Mouse (Mus musculus) MN1 (cell line): ENCODE data around the gene Klc3.

ENCODE experiments used
- DNase-seq: peaks from one replicate; pipeline ENCODE4 v3.0.0-alpha.2; 2016; ENCODE audit warnings: low spot score

Klc3 gene

DNA sequence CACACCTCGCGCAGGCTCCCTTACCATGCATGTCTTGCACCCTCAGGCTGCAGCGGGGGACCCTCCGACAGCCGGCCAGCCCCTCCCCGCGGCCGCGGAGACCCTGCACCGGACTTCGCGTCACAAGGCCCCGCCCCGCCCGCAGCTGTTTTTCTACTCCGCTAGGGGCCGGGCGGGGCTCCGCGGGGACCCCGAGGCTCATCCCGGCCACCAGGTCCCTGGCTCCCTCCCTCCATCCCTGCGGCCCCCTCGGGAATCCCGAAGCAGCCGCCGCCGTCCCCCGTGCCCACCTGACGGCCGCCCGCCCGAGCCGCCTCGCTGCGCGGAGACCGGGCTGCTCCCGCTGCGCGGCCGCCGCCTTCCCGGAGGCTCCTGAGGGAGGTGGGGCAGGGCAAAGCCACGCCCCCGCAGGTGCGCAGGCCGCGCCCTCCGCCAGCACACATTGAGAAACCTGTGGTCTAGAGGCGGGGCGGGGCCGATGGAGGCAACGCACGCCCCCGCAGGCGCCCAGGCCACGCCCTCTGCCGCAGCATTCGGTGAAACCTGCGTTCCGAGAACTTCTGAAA, at the start of gene Klc3:
TSS of gene Klc3 (minus strand) at position 374 of the 566 bp plus-strand sequence.
- no peak for DNase-seq

DNA sequence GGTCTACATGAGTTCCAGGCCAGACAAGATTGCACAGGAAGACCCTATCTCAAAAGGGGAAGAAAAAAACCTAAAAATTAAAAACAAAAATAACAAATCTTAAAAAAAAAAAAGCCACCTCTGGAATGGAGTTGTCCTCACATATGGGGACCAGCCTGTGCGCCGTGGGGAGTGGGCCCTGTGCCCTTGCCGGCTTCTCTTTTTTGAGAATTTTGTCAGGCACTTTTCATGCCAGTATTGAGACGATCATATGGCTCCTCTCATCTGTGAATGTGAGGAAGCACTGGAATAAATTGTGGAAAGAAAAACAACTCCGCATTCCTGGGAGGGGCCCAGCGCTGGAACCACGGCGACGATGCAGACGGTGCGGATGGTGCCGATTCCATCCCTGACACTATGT, 45.3 kb upstream of the Klc3 start:
- DNase-seq: no peak

DNA sequence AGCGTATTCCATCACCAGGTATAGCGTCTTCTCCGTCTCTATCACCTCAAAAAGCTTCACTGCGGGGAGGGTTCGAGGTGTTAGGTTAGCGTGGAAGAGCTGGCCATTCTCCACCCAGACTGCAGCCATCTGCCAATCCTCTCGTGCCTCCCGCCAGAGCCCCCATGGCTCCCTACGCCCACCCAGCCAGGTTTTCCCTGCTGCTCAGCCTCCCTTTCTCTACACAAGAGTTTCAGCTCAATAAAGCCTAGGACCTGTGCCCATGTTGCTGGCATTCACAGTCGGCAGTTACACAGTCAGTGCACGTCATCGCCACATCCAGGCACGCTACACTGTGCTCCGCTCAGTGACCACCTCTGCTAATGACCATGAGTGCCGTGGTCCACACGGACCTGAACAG, 43.8 kb upstream of the Klc3 start:
- DNase-seq: no peak

DNA sequence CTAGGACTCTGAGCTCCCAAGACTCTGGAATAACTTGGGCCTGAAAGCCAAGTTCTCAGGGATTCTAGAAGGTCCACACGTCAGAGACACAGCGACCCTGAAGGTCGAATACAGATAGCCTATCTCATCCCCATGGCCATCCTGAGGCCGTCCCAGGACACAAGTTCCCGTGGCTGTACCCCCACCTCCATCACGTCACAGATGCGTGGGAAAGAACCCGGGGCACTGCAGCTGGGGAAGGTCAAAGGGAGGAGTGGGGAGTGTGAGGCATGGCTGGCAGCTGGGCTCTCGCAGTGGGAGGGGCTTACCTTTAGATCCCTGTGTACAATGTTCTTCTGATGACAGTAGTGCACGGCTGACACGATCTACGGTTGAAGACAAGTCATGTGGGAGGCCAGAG, 40.9 kb upstream of the Klc3 start:
- DNase-seq: no peak

DNA sequence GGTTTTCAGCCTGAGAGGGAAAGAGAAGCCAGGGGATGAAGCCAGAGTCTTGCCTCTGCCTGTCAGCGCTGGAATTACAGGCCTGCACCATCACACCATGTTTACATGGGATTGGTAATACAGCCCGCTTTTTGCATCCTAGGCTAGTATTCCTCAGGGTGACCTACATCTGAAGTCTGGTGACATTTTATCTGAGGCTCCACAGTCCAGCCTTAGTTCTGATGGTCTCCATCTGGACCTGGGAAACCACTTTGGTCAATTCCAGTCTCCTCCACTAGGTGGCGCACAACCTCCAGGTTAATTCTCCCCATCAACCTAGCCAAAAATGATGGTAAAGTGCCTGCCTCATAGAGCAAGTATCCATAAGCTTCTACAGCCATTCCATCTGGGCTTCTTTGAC, 39.4 kb upstream of the Klc3 start:
- DNase-seq: no peak

DNA sequence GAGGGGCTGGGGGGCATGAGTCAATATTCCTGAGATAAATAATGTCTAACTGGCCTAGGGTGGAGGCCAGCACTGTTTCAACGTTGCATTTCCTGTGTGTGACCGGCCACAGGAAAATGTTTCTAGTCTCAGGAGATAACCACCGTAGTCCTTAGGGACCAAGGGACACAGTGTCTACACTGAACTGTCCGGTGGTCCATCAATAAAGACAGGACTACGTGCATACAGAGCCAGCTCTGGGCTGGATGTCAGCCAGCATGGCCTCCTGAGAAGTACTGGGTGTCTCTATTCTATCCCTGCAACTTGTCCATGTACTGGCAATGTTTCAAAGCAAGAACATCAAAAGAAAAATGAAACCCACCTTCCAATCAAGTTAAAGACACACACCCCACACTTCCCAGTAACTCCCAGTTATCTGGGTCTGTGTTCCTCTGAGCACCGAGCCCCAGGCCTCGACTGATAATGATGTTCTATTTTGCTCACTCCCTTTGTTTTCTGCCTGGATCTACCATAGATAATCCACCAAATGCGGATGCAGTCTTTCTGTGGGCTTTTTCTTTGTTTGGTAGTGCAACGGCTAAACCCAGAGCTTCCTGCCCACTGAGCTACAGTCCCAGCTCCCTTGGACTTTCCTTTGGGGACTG, 37.7 kb upstream of the Klc3 start:
- no peak for DNase-seq

DNA sequence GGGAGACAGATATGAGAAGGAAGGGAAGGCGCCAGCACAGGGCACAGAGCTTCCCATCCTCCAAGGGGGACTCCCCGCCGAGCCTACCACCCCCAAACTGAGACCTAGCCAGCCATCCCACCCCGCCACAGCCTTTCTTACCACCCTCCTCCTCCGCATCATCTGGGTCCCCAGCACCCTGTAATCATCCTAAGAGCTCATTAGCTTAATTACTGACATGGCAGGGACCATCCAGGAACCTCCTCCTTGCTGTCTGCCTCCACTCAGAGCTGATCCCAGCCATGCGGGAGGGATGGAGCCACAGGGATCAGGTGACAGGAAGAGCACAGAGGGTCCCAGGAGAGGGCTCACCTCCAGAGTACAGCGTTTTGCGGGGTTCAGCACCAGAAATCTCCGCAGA, 33.1 kb upstream of the Klc3 start:
- no peak for DNase-seq

DNA sequence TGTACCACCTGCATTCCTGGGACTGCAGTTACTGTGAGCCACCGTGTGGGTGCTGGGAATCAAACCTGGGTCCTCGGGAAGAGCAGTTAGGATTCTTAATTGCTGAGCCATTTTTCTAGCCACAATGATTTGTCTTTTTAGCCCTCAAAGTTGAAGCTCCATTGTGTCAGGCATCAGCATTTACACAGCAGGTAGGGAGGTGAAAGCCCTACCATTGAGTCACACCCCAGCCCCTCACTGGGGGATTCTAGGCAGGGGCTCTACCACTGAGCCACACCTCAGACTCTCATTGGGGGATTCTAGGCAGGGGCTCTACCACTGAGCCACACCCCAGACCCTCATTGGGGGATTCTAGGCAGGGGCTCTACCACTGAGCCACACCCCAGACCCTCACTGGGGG, 32.4 kb upstream of the Klc3 start:
- DNase-seq: no peak

DNA sequence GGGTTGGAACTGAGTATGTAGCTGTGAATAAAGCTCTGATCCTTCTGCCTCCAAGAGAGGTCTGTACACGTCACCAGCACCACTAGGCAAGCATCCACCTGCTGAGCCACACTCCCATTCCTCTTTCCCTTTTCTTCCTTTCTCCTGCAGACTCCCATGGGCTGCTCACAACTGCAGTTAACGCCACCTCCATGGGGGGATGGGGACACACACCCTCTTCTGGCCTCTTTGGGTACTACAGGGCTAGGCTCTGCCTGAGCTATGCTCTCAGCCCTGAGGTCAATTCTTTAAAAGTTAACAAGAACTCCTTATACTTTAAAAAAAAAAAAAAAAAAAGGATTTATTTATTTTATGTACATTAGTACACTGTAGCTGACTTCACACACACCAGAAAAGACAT, 28.6 kb upstream of the Klc3 start:
- DNase-seq: no peak

DNA sequence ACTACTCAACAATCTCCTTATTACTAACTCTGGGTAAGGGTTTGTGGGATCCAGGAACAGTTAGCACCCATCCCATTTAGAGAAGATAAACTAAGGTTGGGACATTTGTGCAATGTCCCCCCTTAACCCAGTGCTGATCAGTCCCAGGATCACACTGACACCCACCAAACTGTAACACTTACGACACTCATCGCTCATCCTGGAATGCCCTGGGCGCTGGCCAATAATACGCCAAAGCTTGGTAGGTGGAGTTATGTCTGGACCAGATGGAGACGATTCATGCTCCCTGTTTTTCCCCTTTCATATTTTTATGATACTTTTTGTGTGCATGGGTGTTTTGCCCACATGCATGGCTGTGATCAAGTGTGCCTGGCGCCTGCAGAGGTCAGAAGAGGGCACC, 26.5 kb upstream of the Klc3 start:
- DNase-seq: no peak

DNA sequence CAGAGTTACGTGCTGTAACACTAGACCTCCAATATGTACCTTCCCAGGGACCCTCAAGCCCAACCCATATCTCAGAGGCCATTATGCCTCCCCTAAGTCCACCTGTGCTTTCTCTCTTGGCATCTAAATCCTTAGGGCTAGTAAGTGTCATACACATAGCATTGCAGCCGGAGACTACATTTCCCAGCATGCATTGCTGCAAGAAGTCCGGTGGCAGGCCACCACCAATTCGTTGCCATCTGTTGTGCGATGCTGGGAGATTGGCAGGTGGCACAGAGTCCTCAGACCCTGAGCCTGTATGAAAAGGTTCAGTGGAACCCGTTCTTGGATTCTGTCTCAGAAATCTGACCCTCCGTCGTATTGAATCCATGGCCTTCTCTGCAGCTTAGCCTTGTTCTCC, 25.8 kb upstream of the Klc3 start:
- DNase-seq: no peak

DNA sequence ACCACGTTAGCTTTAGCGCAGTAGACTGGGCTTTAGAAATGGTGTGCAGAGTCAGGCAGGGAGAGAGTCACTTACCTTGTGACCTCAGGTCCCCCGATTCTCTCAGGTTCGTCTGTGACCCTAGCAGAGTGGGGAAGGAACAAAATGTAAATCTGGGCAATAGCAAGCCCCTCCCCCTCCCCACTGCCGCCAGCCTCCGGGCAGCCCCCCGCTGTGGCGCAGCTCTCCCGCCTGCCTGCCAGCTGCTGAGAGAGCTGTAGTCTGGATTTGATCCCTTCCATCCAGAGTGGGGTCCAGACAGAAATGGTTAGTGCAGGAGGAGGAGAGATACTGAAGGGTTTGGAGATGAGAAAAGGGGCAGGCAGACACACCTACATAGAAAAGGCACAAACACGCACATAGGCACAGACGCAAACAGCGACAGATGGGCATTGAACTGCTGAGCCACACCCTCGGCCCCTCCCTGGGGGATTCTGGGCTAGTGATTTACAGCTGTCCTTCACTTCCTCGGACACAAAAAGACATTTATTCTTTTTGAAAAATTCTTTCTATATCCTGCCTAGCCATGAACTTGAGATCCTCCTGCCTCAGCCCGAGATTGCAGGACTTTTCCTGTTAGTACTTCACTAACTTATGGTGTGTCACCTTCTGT, 24.2 kb upstream of the Klc3 start:
- no peak for DNase-seq

DNA sequence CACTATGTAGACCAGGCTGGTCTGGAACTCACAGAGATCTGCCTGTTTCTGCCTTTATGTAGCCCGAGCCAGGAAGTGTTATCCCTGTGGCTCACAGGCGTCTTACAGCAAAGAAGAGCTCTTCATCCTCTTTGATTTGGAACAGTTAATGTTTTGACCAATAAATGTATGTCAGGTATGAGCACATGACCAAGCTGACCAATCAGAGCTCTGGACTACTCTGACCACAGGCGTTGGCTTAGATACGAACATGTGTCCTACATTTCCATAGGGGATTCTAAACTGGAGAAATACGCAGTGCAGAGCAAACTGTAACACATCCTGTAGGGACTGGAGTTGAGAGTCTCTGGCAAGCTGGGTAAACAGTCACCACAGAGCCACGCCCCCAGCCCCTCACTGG, 23.0 kb upstream of the Klc3 start:
- DNase-seq: no peak

DNA sequence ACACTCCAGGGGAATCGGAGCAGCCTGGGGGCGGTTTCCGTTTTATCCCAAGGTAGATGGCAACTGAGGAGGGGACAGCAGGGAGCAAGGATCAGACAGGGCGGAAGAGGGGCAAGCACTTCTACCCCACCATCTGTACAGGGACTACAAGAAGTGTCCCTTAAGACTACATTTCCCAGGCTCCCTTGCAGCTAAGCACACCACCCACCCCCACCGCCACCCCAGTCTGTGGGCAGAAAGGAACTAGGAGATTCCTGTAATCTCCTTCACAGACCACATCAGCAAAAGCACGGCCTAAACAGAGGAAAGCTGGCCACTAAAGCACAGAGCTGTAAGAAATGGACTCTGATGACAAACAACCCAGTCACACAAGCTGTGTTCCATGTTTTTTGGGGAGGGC, 22.4 kb upstream of the Klc3 start:
- DNase-seq: no peak

DNA sequence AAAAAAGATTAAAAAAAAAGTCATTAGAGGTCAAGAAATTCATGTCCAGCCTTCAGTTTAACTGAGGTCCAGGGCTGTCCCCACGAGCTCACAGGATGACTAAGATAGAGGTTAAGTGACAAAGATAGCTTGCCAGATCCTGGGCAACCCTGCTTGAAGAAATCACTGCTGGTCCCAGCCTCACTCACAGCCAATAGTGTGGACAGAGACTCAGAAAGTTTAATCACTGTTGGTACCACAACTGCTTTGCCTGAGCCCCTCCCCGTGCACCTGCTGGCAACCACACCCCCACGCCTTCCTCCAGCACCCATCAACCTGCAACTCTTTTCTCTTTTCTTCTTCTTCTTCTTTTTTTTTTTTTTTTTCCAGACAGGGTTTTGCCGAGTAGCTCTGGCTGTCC, 20.1 kb upstream of the Klc3 start:
- no peak for DNase-seq

DNA sequence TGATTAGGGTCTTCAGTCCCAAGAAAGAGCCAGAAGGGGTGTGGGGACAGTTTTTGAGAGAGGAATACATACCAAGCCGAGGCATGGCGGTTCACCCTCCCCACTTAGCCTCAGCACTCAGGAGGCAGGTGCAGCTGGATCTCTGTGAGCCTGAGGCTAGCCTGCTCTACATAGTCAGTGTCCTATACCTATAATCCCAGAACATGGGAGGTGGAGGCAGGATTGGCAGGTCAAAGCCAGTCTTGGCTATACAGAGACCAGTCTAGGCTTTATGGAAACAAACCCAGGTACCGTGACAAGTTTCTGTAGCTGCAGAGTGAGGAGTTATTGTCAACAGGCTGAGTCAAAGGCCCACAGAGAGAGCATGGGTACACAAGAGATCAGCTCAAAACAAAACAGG, 19.2 kb upstream of the Klc3 start:
- no peak for DNase-seq

DNA sequence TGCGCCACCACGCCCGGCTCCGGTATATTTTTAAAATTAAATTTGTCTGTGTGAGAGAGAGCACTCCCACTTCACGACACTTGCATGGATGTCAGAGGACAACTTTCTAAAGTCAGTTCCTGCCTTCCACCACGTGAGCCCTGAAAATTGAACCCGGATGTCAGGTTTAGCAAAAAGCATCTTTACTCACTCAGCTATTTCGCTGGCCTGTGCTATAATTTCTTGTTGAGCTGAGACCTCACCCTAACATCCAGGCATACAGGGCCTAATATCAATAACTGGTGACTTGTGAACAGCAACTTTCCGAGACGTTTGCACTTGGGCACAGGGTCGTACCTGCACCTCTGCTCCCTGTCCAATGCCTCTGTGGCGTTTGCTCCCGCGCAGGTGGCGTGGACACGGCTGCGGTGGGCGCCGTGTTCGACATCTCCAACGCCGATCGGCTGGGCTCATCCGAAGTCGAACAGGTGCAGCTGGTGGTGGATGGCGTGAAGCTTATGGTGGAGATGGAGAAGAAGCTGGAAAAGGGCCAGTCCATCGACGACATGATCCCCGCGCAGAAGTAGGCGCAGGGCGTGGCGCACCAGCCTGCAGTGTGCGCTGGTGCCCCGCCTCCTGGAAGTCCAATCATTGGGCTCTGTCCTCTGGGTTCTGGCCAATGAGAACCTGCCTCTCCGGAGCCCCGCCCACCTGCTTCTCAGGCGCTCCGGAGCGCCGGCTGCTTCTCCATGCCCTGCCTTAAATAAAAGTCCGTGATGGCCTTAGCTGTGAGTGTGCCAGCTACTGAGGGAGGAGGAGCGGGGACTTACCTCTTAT, 17.1 kb upstream of the Klc3 start:
- no peak for DNase-seq

DNA sequence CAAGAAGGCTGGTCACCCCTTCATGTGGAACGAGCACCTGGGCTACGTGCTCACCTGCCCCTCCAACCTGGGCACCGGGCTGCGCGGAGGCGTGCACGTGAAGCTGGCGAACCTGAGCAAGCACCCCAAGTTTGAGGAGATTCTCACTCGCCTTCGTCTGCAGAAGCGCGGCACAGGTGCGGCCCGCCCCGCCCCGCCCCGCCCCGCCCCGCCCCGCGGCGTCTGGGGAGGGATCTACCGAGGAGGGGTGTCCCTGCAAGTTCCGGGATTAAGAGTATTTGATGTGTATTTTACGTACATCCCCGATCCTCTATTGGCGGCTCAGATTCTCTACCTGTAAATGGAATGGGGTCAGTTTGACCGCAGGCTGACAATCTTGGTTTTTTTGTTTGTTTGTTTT, 16.2 kb upstream of the Klc3 start:
- no peak for DNase-seq

DNA sequence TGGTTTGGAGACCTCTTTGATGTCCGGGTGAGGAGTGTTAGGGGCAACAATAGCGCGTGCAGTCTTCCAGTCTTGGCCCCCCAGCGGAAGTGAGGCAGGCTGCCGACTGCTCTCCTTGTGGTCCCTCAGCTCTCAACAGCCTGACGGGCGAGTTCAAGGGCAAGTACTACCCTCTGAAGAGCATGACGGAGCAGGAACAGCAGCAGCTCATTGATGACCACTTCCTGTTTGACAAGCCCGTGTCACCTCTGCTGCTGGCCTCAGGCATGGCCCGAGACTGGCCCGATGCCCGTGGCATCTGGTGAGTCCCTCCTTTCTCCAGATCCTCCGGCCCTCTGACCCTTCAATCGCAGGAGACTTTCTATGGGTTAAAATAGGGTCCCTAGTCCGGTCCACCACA, 12.7 kb upstream of the Klc3 start:
- DNase-seq: no peak

DNA sequence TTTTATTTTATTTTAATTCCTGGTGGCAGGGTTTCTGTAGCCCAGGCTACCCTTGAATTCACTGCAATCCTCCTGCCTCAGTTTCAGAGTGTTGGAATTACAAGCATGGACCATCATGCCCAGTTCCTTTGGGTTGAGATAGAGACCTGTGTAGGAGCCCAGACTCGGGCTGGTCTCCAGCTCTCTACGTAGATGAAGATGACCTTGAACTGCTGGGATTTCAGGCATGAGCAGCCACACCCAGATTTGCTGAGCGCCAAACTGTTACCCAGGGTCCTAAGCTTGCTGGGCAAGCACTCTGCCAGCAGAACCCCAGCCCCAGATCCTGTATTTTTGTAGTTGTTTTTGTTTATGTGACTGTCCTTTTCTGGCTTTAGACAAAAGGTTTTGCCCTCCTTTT, 9.6 kb upstream of the Klc3 start:
- no peak for DNase-seq

DNA sequence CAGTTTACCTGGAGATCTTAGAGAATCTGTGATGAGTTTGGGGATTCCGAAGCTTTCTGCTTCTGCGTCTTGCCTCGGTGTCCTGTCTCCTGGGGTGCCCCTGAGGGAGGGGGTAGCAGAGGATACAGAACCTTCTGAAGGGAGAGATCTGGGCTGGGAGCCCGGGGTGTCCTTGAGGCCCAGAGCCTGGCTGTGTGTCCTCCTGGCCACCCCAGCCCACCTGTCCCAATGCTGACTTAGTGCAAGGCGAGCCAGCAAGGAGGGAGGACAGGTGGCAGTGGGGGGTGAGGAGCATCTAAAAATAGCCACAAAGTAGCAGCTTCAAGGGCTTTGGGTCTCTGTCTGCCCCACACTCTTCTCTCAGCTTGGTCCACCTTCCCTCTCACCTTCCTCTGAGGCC, 7.9 kb upstream of the Klc3 start:
- DNase-seq: no peak

DNA sequence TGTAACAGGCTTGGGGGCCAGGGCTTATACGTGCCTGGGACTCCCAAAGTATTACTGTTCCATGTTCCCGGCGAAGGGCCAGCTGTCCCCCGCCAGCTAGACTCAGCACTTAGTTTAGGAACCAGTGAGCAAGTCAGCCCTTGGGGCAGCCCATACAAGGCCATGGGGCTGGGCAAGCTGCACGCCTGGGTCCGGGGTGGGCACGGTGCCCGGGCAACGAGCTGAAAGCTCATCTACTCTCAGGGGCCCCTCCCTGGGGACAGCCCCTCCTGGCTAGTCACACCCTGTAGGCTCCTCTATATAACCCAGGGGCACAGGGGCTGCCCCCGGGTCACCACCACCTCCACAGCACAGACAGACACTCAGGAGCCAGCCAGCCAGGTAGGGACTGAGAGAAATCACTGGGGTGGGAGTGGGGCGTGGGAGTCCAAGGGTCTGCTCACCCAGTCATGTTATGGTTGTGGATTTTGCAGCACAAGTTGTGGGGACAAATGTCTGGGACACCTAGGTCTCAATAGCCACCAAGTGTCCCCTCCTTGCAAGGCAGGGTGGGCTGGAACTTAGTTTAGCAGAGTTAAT, 7.0 kb upstream of the Klc3 start:
- no peak for DNase-seq

DNA sequence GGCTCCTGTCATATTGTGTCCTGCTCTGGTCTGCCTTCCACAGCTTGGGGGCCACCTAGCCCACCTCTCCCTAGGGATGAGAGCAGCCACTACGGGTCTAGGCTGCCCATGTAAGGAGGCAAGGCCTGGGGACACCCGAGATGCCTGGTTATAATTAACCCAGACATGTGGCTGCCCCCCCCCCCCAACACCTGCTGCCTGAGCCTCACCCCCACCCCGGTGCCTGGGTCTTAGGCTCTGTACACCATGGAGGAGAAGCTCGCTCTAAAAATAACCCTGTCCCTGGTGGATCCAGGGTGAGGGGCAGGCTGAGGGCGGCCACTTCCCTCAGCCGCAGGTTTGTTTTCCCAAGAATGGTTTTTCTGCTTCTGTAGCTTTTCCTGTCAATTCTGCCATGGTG, 5.8 kb upstream of the Klc3 start:
- DNase-seq: no peak
